Mouse (Mus musculus): ENCODE measurements around the gene Slc26a10.

The Slc26a10 gene

GRCm38 (mm10) chr10:127181566-127181965, 1.1 kb upstream of the Slc26a10 start:
- no peak for DNase-seq

DNA sequence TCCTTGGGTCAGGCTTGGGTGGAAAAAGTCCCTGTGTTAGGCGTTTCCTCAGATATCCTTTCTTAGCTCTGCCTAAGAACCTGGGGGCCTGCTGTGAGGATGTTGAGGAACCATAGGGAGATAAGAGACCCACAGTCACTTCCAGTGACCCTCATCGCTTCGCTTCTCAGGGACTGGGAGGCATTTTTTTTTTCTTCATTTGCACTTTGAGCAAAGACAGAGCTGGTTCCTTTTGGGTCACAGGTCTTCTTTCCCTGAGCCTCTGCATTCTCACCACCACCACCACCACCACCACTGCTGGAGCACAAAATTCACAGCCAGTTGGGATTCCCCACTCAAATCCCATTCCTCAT, 226 bp upstream of the Slc26a10 start:
- DNase-seq = no peak

- no peak for DNase-seq
Measured at GRCm38 (mm10) chr10:127178286-127179027, 2.0 kb downstream of the Slc26a10 start.

GRCm38 (mm10) chr10:127177719-127178118, 2.7 kb downstream of the Slc26a10 start:
- peak; percentile 77 for DNase-seq

DNA sequence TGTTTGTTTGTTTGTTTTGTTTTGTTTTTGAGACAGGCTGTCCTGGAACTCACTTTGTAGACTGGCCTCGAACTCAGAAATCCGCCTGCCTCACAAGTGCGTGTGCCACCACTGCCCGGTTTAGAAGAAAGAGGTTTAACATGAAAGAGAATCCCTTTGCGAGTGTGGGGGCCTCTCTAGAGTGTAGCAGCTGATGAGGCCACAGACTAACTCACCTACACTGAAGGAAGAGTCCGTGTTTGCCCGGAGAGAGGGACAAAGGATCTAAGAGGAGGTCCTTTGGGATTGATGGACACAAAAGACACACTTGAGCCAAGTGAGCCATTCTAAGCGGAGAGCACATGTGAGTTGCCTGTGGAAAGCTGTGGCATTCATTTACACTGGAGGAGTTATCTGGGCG, 3.2 kb downstream of the Slc26a10 start:
- no peak for DNase-seq

GRCm38 (mm10) chr10:127176756-127177155, 3.7 kb downstream of the Slc26a10 start:
- DNase-seq = no peak

DNA sequence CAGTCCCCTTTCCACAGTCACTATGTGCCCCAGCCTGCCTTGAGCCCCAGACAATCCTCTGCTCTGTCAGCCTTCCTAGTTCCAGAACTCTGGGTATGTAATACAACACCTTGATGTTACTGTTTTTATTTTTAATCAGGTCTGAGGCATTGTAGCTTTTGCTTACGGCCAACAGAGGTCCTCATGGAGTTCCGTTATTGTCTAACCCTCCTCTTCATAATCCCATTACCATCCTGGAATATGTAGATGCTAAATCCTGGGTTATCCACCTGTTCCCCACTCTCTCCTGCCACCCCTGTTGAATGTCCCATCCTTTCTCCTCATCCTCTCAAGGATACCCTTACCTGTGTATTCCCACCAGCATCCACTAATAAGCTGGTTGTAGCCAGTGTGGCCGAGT, 4.2 kb downstream of the Slc26a10 start:
- DNase-seq = no peak

GRCm38 (mm10) chr10:127174170-127174569, 6.3 kb downstream of the Slc26a10 start:
- no peak for DNase-seq

DNA sequence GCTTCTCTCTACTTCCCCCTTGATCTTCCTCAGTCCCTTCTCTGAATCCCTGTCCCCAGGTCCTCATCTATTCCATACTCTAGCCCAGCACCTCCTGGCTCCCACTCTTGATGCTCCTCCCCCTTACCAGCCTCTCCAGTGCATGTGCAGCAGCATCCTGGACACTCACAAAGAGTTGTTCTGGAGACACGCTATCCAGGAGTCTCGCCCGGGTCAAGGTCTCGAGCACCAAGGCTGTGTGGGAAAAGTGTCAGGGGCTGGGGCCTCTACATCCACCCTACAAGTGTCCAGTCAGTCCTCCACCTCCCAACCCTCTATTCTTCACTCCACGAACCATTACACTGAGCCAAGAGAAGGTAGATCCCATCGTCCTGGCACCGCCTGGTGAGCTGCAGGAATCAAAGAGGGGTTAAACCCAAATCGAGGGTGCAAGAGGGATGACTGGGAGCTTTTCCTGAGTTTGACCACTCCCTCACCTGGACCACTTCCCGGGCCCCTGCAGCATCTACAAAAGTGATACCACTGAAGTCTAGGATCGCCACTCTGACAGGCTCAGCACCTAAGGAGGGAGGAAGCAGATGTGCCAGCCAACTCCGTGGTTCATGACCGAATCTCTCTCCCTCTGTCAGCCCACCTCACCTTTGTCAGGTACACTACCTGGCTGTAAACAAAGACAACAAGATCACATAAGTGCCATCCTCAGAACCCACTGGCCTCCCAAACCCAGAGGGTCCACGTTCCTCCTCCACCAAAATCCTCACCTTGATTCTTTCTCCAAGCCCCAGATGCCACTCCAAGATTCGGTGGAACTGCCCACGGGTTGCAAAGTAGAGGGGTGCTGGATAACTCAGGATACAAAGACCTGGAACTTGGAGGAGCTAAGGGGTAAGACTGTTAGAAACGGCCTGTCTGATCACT, 7.0 kb downstream of the Slc26a10 start:
- DNase-seq = no peak

DNA sequence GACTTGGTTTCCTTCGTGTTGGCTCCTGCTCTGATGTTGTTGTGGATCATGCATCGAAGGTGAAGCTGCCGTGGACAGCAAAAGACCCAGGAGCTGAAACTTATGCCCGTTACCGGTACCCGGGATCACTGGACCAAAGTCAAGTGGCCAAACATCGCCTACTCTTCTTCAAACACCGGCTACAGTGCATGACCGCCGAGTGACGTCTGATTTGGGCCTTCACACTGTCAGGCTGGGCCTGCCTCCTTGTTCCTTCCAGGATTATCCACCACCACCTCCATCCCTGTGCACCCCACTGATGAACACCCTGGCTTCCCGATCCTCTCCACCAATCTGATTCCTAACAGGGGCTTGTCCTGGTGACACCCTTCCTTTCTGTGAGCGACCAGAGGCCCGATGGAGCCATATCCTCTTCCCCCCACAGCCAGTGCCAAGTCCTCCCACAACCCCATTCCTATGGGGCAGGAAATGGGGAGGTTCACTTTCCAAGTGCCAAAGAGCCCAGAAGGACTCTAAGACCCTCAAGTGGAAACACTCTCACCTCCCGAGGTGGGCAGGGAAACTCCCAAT, 8.7 kb downstream of the Slc26a10 start:
- no peak for DNase-seq

- DNase-seq = peak; percentile 65
Measured at GRCm38 (mm10) chr10:127170837-127171272, 9.6 kb downstream of the Slc26a10 start.

DNA sequence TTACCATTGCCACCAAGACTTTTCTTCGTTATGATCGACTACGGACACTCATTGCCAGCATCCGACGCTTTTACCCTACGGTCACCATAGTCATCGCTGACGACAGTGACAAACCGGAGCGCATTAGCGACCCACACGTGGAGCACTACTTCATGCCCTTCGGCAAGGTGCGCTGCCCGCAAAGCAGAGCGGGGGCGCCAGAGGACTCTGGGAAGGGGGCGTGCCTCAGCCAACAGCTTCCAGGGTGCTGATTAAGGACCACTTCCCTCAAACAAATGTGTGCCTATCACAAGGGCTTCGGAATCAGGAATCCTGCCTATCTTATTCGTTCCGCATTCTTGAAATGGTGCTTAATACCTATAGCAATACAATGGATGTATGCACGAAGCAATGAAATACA, 10.4 kb downstream of the Slc26a10 start:
- DNase-seq = no peak

GRCm38 (mm10) chr10:127167614-127168192, 12.7 kb downstream of the Slc26a10 start:
- DNase-seq = no peak

GRCm38 (mm10) chr10:127166771-127167613, 13.5 kb downstream of the Slc26a10 start:
- no peak for DNase-seq

- DNase-seq = peak; percentile 54
Measured at GRCm38 (mm10) chr10:127166404-127166715, 14.1 kb downstream of the Slc26a10 start.

- no peak for DNase-seq
Measured at GRCm38 (mm10) chr10:127165654-127166403, 14.6 kb downstream of the Slc26a10 start.

DNA sequence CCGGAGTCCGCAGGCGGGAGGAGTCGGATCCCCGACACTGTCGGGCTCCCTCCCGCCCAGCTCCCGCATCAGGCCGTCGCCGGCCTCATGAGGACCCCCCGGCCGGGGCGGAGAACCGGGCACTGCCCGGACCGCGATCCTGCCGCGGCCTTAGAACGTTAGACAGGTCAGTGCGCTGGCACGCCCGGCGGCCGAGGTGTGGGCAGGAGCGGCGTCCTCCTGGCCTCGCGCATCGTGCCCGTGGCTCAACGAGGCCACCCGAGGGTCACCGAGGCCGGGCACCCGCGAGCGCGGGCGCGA, 15.1 kb downstream of the Slc26a10 start:
- no peak for DNase-seq

GRCm38 (mm10) chr10:127164631-127165353, 15.7 kb downstream of the Slc26a10 start, which contains the start of gene B4galnt1:
TSS of gene B4galnt1 (plus strand) at chr10:127165225.
- peak; percentile 84 for DNase-seq

DNA sequence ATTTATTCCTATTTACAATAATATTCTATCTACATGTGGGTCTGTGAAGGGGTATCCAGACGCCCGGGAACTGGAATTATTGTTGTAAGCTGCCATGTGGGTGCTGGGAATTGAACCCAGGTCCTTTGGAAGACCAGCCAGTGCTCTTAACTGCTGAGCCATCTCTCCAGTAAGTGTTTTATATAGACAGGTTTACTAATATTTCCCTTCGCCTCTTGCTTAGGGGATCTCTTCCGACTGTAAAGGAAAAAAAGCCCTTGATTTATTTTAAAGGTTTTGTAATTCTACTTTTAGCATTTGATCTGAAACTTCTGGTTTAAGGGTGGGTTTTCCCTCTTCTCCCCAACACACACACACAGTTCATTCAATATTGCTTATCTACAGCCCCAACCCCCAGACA, 16.3 kb downstream of the Slc26a10 start:
- no peak for DNase-seq

GRCm38 (mm10) chr10:127162771-127163261, 17.6 kb downstream of the Slc26a10 start:
- peak; percentile 62 for DNase-seq

DNA sequence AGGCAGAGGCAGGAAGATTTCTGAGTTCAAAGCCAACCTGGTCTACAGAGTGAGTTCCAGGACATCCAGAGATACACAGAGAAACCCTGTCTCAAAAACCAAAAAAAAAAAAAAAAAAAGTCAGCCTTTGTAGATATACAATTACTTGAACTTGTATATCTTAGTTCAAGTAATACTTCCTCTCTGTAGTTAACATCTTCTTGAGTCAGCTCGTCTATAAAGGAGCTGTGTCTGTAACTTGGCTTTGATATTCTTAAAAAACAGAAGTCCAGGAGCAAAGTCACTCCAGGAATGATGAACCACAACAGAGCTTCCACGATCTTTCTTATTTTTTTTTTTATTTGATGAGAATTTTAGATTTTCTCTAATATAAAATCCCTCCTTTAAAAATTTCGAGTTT, 19.7 kb downstream of the Slc26a10 start:
- no peak for DNase-seq

Measured in right cerebral cortex, adult 18-20 months (tissue).